Mouse (Mus musculus): ENCODE results near the gene Tpt1. TPM values are rescaled to one million over a fixed set of nuclear protein-coding genes. Genes with fewer than 3 reads are reported as not detected.

Gene Tpt1
- polyA plus RNA-seq, 1 experiment from 2014 or later, result 876 TPM

DNA sequence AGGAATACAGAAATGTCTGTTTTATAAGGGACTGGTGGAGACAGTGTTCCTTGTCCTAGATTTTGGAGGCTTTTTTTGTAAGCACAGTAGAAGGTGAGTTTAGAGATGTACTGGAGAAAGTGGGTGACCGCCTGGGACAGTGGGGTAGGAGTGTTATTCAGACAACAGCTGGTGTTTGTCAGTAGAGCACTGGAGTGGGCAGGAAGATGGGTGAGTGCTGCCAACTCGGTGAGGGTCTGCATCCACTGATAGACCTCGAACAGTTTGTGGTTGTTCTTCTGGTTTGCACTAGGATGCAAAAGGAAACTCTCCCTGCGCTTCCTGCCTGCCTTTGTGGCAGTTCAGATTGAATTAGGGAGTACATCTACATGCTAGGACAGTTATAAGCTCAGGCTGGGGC is 2.8 kb downstream of the Tpt1 start:
- Histone ChIP-seq H3K27ac (no peak overlapping the region), H3K9me3 (no peaks in the 10 kb centered on the region), H3K4me1 (replicated peaks) (peaks cover 45% of the 10 kb centered on the region), H3K4me3 (replicated peaks) (no peak overlapping the region), H3K9ac (replicated peaks) (no peak overlapping the region; the same call in 1 of the 2 replicates), H3K36me3 (peaks cover 52% of the 10 kb centered on the region), H3K27me3 (no peaks in the 10 kb centered on the region), H3K4me2 (replicated peaks) (peak overlapping the region; percentile 72; the same call in 1 of the 2 replicates)
- 91% methylated on average over 4 of the region's 4 CpGs for WGBS
- no peak for ATAC-seq

- Histone ChIP-seq H3K4me2 (replicated peaks) (no peak overlapping the region), H3K9me3 (no peaks in the 10 kb centered on the region), H3K36me3 (peaks cover 54% of the 10 kb centered on the region), H3K27me3 (no peaks in the 10 kb centered on the region), H3K27ac (no peak overlapping the region), H3K4me3 (replicated peaks) (no peak overlapping the region), H3K4me1 (replicated peaks) (peaks cover 45% of the 10 kb centered on the region), H3K9ac (replicated peaks) (no peak overlapping the region)
- ATAC-seq, result no peak
- 94% methylated on average over 5 of the region's 5 CpGs for WGBS
These were observed 3.6 kb downstream of the Tpt1 start for GRCm38 (mm10) chr14:75848482-75848881.

DNA sequence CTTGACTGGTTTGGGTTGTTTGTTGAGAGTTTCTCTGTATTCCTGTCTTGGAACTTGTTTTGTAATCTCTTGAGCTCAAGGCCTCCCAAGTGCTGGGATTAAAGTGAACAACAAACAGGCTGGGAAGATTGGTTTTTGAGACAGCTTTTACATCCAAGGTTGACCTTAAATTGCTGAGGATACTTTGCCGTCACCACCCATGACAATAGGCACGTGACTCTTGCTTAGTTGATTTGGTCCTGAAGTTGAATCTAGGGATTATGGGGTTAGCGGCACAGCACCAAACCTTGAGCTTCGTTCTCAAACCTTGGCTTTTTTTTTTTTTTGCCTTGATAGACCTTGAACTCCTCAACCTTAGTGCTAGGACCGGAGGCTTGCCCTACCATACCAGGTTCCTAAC is 4.3 kb downstream of the Tpt1 start:
- Histone ChIP-seq H3K4me3 (replicated peaks) (no peak overlapping the region), H3K4me1 (replicated peaks) (peaks cover 42% of the 10 kb centered on the region), H3K27ac (no peak overlapping the region), H3K27me3 (no peaks in the 10 kb centered on the region), H3K4me2 (replicated peaks) (no peak overlapping the region), H3K9ac (replicated peaks) (no peak overlapping the region), H3K9me3 (no peaks in the 10 kb centered on the region), H3K36me3 (peaks cover 61% of the 10 kb centered on the region)
- no peak for ATAC-seq
- whole genome bisulfite sequencing, result 79% methylated on average over 5 of the region's 5 CpGs

- Histone ChIP-seq H3K4me3 (replicated peaks) (no peak overlapping the region), H3K4me2 (replicated peaks) (no peak overlapping the region), H3K9ac (replicated peaks) (no peak overlapping the region), H3K27ac (0 out of 2 replicates have a peak overlapping the region, but pooled peaks have one; percentile 30), H3K4me1 (replicated peaks) (peaks cover 41% of the 10 kb centered on the region), H3K9me3 (no peaks in the 10 kb centered on the region), H3K27me3 (no peaks in the 10 kb centered on the region), H3K36me3 (peaks cover 63% of the 10 kb centered on the region)
- 85% methylated on average over 6 of the region's 6 CpGs for WGBS
- no peak for ATAC-seq
These were observed 5.1 kb downstream of the Tpt1 start for GRCm38 (mm10) chr14:75849842-75850568.

DNA sequence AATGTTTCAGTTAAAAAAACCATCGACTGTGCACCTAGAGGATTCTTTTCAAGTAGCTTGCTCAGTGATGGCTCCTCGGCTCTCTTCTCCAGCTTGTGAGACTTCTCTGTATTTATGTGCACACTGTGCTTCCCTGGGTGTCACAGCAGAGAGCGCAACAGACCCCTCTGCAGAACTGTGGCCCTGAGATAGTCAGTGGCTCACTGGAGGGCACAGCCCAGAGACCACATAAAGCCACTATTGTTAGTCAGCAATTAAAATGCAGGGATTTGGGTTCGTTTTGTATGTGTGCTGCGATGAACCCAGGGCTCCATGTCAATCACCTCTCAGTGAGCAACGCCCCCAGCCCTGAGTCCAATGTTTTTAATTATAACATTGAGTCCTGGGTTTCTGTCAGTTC is 5.9 kb downstream of the Tpt1 start:
- Histone ChIP-seq H3K4me2 (replicated peaks) (no peak overlapping the region), H3K9ac (replicated peaks) (no peak overlapping the region), H3K27ac (no peak overlapping the region), H3K36me3 (peaks cover 63% of the 10 kb centered on the region), H3K4me3 (replicated peaks) (no peak overlapping the region), H3K27me3 (no peaks in the 10 kb centered on the region), H3K4me1 (replicated peaks) (peaks cover 41% of the 10 kb centered on the region), H3K9me3 (no peaks in the 10 kb centered on the region)
- peak; percentile 75 for ATAC-seq
- 34% methylated on average over 6 of the region's 6 CpGs for WGBS

- no peak overlapping the region for H3K27ac ChIP-seq
- ATAC-seq, result no peak
- H3K4me2 ChIP-seq (replicated peaks), result no peak overlapping the region
- H3K9me3 ChIP-seq, result no peaks in the 10 kb centered on the region
- H3K36me3 ChIP-seq, result peaks cover 62% of the 10 kb centered on the region
- H3K27me3 ChIP-seq, result no peaks in the 10 kb centered on the region
- peaks cover 32% of the 10 kb centered on the region for H3K4me1 ChIP-seq (replicated peaks)
- H3K9ac ChIP-seq (replicated peaks), result no peak overlapping the region
- WGBS, result 96% methylated on average over 5 of the region's 5 CpGs
- no peak overlapping the region for H3K4me3 ChIP-seq (replicated peaks)
These were observed 7.1 kb downstream of the Tpt1 start for GRCm38 (mm10) chr14:75852016-75852415.

- Histone ChIP-seq H3K4me3 (replicated peaks) (no peak overlapping the region), H3K36me3 (peaks cover 33% of the 10 kb centered on the region), H3K27ac (no peak overlapping the region), H3K9me3 (no peaks in the 10 kb centered on the region), H3K4me1 (replicated peaks) (peaks cover under 1% of the 10 kb centered on the region; the same call in 1 of the 2 replicates), H3K27me3 (no peaks in the 10 kb centered on the region), H3K9ac (replicated peaks) (no peak overlapping the region), H3K4me2 (replicated peaks) (no peak overlapping the region)
- WGBS, result 58% methylated on average over 17 of the region's 17 CpGs
- no peak for ATAC-seq
These were observed 10.5 kb downstream of the Tpt1 start for GRCm38 (mm10) chr14:75855263-75855992.

GRCm38 (mm10) chr14:75858181-75858580 is 13.3 kb downstream of the Tpt1 start:
- Histone ChIP-seq H3K4me1 (replicated peaks) (no peaks in the 10 kb centered on the region), H3K4me2 (replicated peaks) (no peak overlapping the region), H3K36me3 (peaks cover 18% of the 10 kb centered on the region), H3K27ac (no peak overlapping the region), H3K27me3 (no peaks in the 10 kb centered on the region), H3K9ac (replicated peaks) (no peak overlapping the region), H3K9me3 (no peaks in the 10 kb centered on the region), H3K4me3 (replicated peaks) (no peak overlapping the region)
- no peak for ATAC-seq
- WGBS, result 85% methylated on average over 2 of the region's 2 CpGs

DNA sequence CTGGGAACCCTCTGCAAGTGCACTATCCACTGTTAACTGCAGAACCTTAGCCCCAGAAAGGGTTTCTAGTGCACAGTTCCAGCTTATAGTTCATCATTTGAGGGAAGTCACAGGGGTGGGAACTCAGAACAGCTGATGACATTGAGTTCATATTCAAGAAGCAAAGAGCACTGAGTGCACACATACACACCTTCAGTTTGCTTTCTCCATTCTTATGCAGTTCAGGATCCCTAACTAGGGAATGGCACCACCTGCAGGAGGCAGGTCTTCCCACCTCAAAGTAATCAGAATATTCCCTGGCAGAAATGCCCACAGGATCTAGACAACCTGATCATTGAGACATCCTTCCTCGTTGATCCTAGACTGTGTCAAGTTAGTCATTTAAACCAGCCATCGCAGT is 14.7 kb downstream of the Tpt1 start:
- ATAC-seq, result no peak
- H3K27me3 ChIP-seq, result no peaks in the 10 kb centered on the region
- H3K9me3 ChIP-seq, result no peaks in the 10 kb centered on the region
- H3K4me1 ChIP-seq (replicated peaks), result peaks cover 9% of the 10 kb centered on the region
- WGBS, result 88% methylated on average over 2 of the region's 2 CpGs
- no peak overlapping the region for H3K9ac ChIP-seq (replicated peaks)
- H3K4me2 ChIP-seq (replicated peaks), result no peak overlapping the region
- H3K27ac ChIP-seq, result no peak overlapping the region
- 0 out of 2 replicates have a peak, but pooled peaks cover 8% of the 10 kb centered on the region for H3K36me3 ChIP-seq
- H3K4me3 ChIP-seq (replicated peaks), result no peak overlapping the region

GRCm38 (mm10) chr14:75862701-75863100 is 17.8 kb downstream of the Tpt1 start:
- Histone ChIP-seq H3K27me3 (no peaks in the 10 kb centered on the region), H3K36me3 (no peaks in the 10 kb centered on the region), H3K27ac (no peak overlapping the region), H3K4me2 (replicated peaks) (no peak overlapping the region), H3K4me3 (replicated peaks) (no peak overlapping the region), H3K9me3 (no peaks in the 10 kb centered on the region), H3K9ac (replicated peaks) (no peak overlapping the region), H3K4me1 (replicated peaks) (peaks cover 9% of the 10 kb centered on the region)
- 93% methylated on average over 6 of the region's 6 CpGs for WGBS
- ATAC-seq, result no peak

GRCm38 (mm10) chr14:75863549-75864409 is 18.9 kb downstream of the Tpt1 start:
- H3K4me3 ChIP-seq (replicated peaks), result no peak overlapping the region
- no peaks in the 10 kb centered on the region for H3K36me3 ChIP-seq
- H3K9me3 ChIP-seq, result no peaks in the 10 kb centered on the region
- peak overlapping the region; percentile 62 for H3K27ac ChIP-seq
- WGBS, result 7% methylated on average over 7 of the region's 7 CpGs
- H3K27me3 ChIP-seq, result no peaks in the 10 kb centered on the region
- H3K4me1 ChIP-seq (replicated peaks), result peaks cover 9% of the 10 kb centered on the region
- ATAC-seq, result peak; percentile 75
- H3K4me2 ChIP-seq (replicated peaks), result no peak overlapping the region
- H3K9ac ChIP-seq (replicated peaks), result no peak overlapping the region

All from midbrain, embryonic 13.5 days (tissue).